Mouse (Mus musculus): ENCODE measurements at regions not wholly inside any gene's neighbourhood (a gene's known extent, or its start where the extent isn't known, plus 50 kb on each side); places are given as distances from the start of the nearest gene placed in this dataset.

DNA sequence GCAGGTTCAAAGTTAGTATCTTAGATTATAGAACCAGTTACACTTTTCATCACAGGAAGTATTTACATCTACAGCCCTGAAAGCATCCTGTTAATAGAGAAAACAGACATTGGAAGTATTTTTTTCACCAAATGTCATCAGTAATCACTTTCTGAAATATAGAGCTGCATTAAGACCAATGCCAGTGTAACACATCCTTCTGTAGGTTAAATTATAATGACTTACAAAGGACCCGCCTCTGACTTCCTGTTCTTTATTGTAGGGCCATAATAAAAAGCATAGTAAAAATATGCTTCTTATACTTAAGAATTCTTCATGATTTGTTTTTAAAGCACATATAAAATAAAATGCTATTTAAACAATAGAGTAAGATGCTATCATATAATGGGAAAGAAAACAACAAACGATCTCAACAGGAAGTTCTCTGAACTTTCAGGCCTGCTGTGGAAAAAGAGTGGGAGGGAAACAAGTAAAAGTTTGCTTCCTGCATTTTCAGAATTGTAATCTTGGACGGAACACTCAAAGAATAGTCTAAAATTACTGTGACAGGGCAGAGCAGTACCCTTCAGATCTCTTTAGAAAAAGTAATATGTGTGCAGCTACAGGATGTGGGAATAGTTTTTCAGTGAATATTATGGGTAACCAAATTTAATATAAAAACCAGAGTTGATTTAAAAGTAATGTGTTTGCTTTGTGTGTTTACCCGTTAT, 116.0 kb upstream of the Dock10 start:
- Histone ChIP-seq H3K27ac (ENCODE audit: control insufficient read depth, low read depth, low read length) (no peak overlapping the region), H3K4me3 (ENCODE audit: control insufficient read depth in 1 of 2, insufficient read depth in 1 of 2, low read depth in 2 of 2, low read length in 2 of 2) (no peak overlapping the region), H3K79me2 (ENCODE audit: control insufficient read depth, insufficient read depth, low read length, poor library complexity) (no peaks in the 10 kb centered on the region), H3K36me3 (ENCODE audit: control insufficient read depth in 1 of 2, insufficient read depth in 2 of 2, low read length in 2 of 2) (no peaks in the 10 kb centered on the region), H3K4me1 (ENCODE audit: control insufficient read depth in 1 of 2, insufficient read depth in 2 of 2, low read length in 2 of 2) (no peaks in the 10 kb centered on the region), H3K9me3 (replicated peaks; ENCODE audit: insufficient read depth, low read length) (no peaks in the 10 kb centered on the region), H3K9ac (ENCODE audit: control insufficient read depth, low read depth, low read length, poor library complexity, severe bottlenecking) (no peak overlapping the region), H3K27me3 (ENCODE audit: control insufficient read depth in 1 of 2, insufficient read depth in 2 of 2, low read length in 2 of 2) (no peaks in the 10 kb centered on the region)
- no peak for TF ChIP-seq EP300 (IDR thresholded peaks at IDR 0.05; ENCODE audit: low read depth in 1 of 2, low read length in 2 of 2)
- DNase-seq (ENCODE audit: low read depth, low spot score): no peak

DNA sequence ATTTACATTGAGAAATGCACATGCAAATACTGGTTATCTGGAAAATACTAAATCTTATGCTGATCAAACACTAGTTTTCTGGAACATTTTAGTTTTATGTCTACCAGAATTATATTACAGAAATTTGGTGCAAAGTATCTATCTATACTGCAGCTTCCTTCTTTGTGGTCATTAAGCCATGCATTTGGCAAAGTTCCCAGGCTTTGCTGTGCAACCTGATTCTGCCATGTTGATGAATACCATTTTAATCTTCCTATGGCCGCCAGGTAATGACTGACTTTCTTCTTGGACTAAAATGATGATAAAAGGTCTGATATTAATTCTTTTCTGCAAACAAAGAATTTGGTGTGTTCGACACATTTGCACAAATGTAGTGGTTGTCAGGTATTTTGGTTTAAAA, 115.3 kb upstream of the Dock10 start:
- Histone ChIP-seq H3K9me3 (replicated peaks; ENCODE audit: insufficient read depth, low read length) (no peaks in the 10 kb centered on the region), H3K27ac (ENCODE audit: control insufficient read depth, low read depth, low read length) (no peak overlapping the region), H3K79me2 (ENCODE audit: control insufficient read depth, insufficient read depth, low read length, poor library complexity) (no peaks in the 10 kb centered on the region), H3K9ac (ENCODE audit: control insufficient read depth, low read depth, low read length, poor library complexity, severe bottlenecking) (no peak overlapping the region), H3K4me3 (ENCODE audit: control insufficient read depth in 1 of 2, insufficient read depth in 1 of 2, low read depth in 2 of 2, low read length in 2 of 2) (no peak overlapping the region), H3K4me1 (ENCODE audit: control insufficient read depth in 1 of 2, insufficient read depth in 2 of 2, low read length in 2 of 2) (no peaks in the 10 kb centered on the region), H3K27me3 (ENCODE audit: control insufficient read depth in 1 of 2, insufficient read depth in 2 of 2, low read length in 2 of 2) (no peaks in the 10 kb centered on the region), H3K36me3 (ENCODE audit: control insufficient read depth in 1 of 2, insufficient read depth in 2 of 2, low read length in 2 of 2) (no peaks in the 10 kb centered on the region)
- DNase-seq (ENCODE audit: low read depth, low spot score): peak; percentile 67
- TF ChIP-seq MEF2A (IDR thresholded peaks at IDR 0.05; ENCODE audit: extremely low read depth, insufficient replicate concordance, low read depth, low read length, poor library complexity, severe bottlenecking) (no peak), ELF1 (IDR thresholded peaks at IDR 0.05; ENCODE audit: low read depth, low read length) (no peak), MYC (IDR thresholded peaks at IDR 0.05; ENCODE audit: low read depth, low read length) (no peak), CTCF (IDR thresholded peaks at IDR 0.05 in 2 of 3, conservative IDR thresholded peaks at IDR 0.05 in 1 of 3; ENCODE audit: control insufficient read depth in 1 of 3, insufficient read depth in 1 of 3, low read depth in 2 of 3, low read length in 3 of 3, poor library complexity in 1 of 3, severe bottlenecking in 1 of 3) (no peak), SIN3A (IDR thresholded peaks at IDR 0.05; ENCODE audit: low read length) (no peak), CHD1 (IDR thresholded peaks at IDR 0.05; ENCODE audit: low read depth, low read length) (no peak), RCOR1 (IDR thresholded peaks at IDR 0.05; ENCODE audit: low read depth, low read length) (no peak), MAX (IDR thresholded peaks at IDR 0.05; ENCODE audit: low read length) (no peak), E2F4 (IDR thresholded peaks at IDR 0.05; ENCODE audit: borderline replicate concordance, low read depth, low read length) (no peak), TBP (IDR thresholded peaks at IDR 0.05; ENCODE audit: low read depth, low read length) (no peak), HCFC1 (IDR thresholded peaks at IDR 0.05; ENCODE audit: low read depth, low read length) (no peak), ZMIZ1 (IDR thresholded peaks at IDR 0.05; ENCODE audit: low read depth, low read length) (no peak)

DNA sequence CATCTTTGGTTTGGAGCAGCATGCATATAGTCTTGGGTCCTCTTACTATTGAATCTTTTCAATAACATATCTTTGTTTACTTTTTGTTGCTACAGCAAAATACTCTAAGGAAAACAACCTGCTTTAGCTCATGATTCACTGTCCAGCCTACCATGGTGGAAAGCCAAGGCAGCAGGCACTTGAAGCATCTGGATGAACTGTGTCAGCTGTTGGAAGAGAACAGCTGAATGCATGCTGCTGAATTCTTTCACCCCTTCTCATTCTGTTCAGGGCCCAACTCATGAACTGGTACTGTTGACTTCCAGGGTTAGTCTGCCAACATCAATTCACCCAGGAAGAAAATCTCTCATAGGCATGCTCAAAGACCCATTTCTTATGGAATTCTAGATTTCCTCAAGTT, 110.5 kb upstream of the Dock10 start:
- DNase-seq (ENCODE audit: low read depth, low spot score): no peak
- no peaks in the 10 kb centered on the region for H3K4me1 ChIP-seq (ENCODE audit: control insufficient read depth in 1 of 2, insufficient read depth in 2 of 2, low read length in 2 of 2)
- H3K79me2 ChIP-seq (ENCODE audit: control insufficient read depth, insufficient read depth, low read length, poor library complexity): no peaks in the 10 kb centered on the region
- H3K36me3 ChIP-seq (ENCODE audit: control insufficient read depth in 1 of 2, insufficient read depth in 2 of 2, low read length in 2 of 2): no peaks in the 10 kb centered on the region
- H3K27ac ChIP-seq (ENCODE audit: control insufficient read depth, low read depth, low read length): no peak overlapping the region
- no peaks in the 10 kb centered on the region for H3K27me3 ChIP-seq (ENCODE audit: control insufficient read depth in 1 of 2, insufficient read depth in 2 of 2, low read length in 2 of 2)
- H3K9ac ChIP-seq (ENCODE audit: control insufficient read depth, low read depth, low read length, poor library complexity, severe bottlenecking): no peak overlapping the region
- TF ChIP-seq ETS1 (IDR thresholded peaks at IDR 0.05; ENCODE audit: low read depth, low read length) (no peak), ZC3H11A (IDR thresholded peaks at IDR 0.05; ENCODE audit: low read depth, low read length) (no peak), MYC (IDR thresholded peaks at IDR 0.05; ENCODE audit: low read depth, low read length) (no peak), CTCF (IDR thresholded peaks at IDR 0.05 in 2 of 3, conservative IDR thresholded peaks at IDR 0.05 in 1 of 3; ENCODE audit: control insufficient read depth in 1 of 3, insufficient read depth in 1 of 3, low read depth in 2 of 3, low read length in 3 of 3, poor library complexity in 1 of 3, severe bottlenecking in 1 of 3) (no peak), EP300 (IDR thresholded peaks at IDR 0.05; ENCODE audit: low read depth in 1 of 2, low read length in 2 of 2) (no peak), MAZ (IDR thresholded peaks at IDR 0.05; ENCODE audit: low read depth, low read length) (no peak), POLR2A (IDR thresholded peaks at IDR 0.05; ENCODE audit: control insufficient read depth in 1 of 2, insufficient read depth in 1 of 2, low read depth in 1 of 2, low read length in 2 of 2, poor library complexity in 1 of 2) (no peak), CHD2 (IDR thresholded peaks at IDR 0.05; ENCODE audit: low read length) (no peak), RAD21 (IDR thresholded peaks at IDR 0.05; ENCODE audit: low read depth, low read length) (no peak), USF1 (IDR thresholded peaks at IDR 0.05; ENCODE audit: low read depth, low read length) (no peak)
- H3K9me3 ChIP-seq (replicated peaks; ENCODE audit: insufficient read depth, low read length): no peaks in the 10 kb centered on the region
- H3K4me3 ChIP-seq (ENCODE audit: control insufficient read depth in 1 of 2, insufficient read depth in 1 of 2, low read depth in 2 of 2, low read length in 2 of 2): no peak overlapping the region

Data from MEL (cell line).